Mouse (Mus musculus) T-helper 1 cell (primary cell): ENCODE measurements around the gene Kcnd3.

Experiments used
- in situ Hi-C: fragments of 300-600 bp; cut with MboI, MseI; formaldehyde crosslinking; loops from one replicate; pipeline ENCODE4 v1.15.1; 2025; ENCODE audit warnings: high pct_unique_total_duplicates

The Kcnd3 gene

GRCm38 (mm10) chr3:105451627-105452555, at the start of gene Kcnd3:
Gene Kcnd3 (plus strand): TSS chr3:105452330.
- in situ Hi-C loops: no loop called here

GRCm38 (mm10) chr3:105402676-105403075, 49.5 kb upstream of the Kcnd3 start:
- in situ Hi-C loops: no loop called here

DNA sequence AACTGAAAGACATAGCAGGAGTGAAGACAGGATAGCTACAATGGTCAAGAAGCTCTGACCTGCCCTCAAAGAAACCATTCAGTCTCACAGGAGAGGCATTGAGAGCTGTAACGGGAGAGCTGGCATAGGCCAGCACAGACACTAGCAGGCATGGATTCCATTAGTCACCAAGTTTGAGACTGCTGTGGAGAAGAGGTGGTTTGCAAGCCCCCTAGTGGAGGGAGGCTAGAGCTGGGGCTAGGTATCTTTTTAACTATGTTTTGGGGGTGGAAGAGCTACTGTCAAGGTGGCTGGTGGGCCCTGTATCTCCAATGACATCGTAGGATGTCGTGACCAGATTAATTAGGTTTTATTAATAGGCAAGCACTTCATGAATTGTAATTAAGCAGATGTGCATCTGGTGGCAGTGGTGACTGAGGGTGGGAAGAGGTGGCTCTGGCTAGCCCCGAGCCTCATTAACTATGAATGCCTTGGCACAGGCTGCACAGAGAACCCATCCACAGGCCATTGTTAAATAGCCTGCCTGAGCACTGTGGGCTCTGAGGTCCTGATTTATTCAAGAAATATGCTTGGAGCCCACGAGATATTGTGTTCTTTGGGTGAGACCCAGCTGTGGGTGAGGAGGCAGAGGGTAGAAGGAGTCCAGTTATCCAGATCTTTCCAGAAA, 48.6 kb upstream of the Kcnd3 start:
- in situ Hi-C loops: no loop called here

GRCm38 (mm10) chr3:105404077-105404446, 48.1 kb upstream of the Kcnd3 start:
- in situ Hi-C loops: no loop called here

DNA sequence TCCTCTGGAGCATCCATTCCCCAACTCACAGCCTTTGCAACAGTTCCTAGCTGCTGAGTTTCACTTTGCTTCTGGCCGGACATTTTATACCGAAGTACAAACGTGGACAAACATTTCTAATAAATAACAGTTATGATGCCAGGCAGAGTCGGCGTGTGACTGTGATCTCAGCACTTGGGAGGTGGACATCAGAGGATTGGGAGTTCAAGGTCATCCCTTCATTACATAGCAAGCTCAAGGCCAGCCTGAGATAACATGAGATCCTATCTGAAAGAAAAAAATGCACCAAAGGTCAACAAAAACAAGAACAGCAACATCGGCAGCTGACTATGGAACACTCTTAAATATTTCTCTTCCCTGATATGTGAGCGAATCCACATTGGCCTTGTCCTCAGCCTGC, 46.6 kb upstream of the Kcnd3 start:
- in situ Hi-C loops: no loop called here

DNA sequence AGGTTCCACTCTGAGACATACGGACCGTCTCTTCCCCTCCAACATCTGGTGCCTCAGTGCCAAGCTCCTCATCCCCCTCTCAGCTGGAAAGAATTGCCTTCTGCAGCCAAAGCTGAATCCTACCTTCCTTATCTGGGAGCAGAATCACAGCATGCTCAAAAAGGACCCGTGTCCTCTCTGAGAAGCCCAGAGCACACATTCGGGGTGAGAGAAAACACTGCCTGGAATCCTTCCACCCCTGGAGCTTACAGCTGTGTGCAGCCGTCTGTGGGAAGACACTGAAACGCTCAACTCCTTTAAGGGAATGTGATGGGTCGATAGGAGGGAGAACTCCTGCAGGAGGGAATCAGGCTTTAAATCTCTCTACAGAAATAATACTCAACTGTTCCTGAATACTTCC, 46.1 kb upstream of the Kcnd3 start:
- in situ Hi-C loops: no loop called here

- in situ Hi-C loops: no loop called here
Measured at GRCm38 (mm10) chr3:105408211-105408610, 43.9 kb upstream of the Kcnd3 start.

DNA sequence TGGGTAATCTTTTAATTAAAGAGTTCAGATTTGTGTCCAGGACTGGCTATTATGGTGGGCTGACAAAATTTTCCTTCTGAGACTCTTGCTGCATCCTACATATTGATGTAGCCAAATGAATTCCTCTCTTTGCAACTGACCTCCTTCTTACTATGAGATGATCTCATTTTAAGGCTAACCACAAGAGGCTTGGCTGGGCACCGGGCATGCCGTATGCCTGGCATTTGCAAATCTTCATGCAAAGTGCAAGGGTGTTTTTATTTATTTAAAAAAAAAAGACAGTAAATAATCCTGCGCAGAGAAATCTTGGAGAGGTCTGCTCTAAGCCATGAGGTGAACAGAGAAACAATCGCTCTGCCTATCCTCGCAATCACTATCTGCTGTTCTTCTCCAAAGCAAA, 41.3 kb upstream of the Kcnd3 start:
- in situ Hi-C loops: no loop called here

- in situ Hi-C loops: no loop called here
Measured at GRCm38 (mm10) chr3:105411776-105412175, 40.4 kb upstream of the Kcnd3 start.

- in situ Hi-C loops: no loop called here
Measured at GRCm38 (mm10) chr3:105412229-105412628, 39.9 kb upstream of the Kcnd3 start.

DNA sequence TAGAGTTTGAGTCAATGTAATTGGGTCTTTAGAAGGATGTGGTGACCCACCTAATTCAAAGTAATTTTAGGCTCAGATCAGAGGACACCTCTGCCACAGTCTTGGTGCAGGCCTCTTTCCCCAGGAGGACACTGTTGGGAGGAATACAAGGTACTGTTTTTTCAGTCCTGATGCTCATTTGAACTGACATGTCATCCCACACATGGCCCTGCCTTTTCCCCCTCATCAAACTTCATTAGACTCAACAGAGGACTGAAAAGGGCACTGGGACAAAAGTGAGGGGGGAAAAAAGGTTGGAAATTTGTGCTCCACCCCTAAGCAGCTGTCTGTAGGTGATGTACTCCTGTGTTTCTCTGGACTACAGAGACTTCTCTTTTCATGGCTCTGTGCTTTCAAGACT, 39.4 kb upstream of the Kcnd3 start:
- in situ Hi-C loops: no loop called here

DNA sequence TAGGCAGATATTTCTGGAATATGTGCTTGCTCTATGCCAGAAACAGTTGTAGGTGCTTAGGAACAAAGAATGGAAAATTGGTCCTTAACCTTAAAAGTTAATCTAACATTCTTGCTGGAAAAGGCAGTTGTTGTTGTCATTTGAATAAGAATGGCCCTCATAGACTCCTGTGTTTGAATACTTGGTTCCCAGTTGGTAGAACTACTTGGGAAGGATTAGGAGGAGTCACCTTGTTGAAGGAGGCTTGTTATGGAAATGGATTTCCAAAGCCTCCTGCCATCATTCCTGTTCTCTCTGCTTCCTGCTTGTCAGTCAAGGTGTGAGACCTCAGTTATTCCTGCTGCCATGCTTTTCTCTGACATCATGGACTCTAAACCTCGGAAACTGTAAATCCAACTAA, 33.7 kb upstream of the Kcnd3 start:
- in situ Hi-C loops: no loop called here

GRCm38 (mm10) chr3:105422391-105422790, 29.7 kb upstream of the Kcnd3 start:
- in situ Hi-C loops: no loop called here

DNA sequence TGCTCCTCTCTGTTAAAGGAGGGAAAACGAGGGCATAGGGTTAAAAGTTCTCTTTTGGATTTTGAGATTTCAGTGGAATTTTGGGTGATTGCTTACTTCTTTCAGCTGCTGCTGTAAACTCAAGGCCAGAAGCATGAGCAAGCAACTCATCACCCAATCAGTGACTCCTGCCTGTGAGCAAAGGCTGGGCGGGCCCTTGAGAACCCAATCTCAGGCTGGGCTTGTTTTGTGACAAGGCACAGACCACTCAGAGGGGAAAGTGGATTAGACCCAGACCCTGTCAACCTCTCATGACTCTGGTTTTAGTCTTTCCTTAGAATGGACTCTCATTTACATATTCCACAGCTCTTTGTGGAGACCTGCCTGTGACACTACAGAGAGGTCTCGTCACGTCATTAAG, 28.7 kb upstream of the Kcnd3 start:
- in situ Hi-C loops: no loop called here

- in situ Hi-C loops: no loop called here
Measured at GRCm38 (mm10) chr3:105428586-105428985, 23.5 kb upstream of the Kcnd3 start.

GRCm38 (mm10) chr3:105436383-105436782, 15.7 kb upstream of the Kcnd3 start:
- in situ Hi-C loops: loop anchor here (10.0 kb wide), 1 partner anchor 478 kb away; no protein-coding TSS in a partner anchor

DNA sequence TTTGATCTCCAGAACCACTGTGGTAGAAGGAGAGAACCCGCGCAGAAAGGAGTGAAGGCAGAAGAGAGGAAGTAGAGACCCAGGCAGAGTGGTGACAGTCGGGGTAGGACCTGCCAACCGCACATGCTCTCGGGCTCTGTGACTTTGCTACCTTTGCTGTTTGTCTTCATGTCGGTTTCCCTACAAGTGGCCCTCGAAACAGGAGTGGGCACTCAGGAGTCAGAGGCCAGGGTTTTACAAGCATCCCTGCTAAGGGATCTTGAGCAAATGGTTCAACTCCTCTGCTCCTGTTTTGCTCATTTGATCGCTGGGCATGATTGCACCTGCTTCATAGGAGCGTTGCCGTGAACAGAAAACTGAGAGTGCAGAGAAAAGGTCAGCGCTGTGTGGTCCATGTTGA, 15.2 kb upstream of the Kcnd3 start:
- in situ Hi-C loops: loop anchor here (10.0 kb wide), 1 partner anchor 478 kb away; no protein-coding TSS in a partner anchor

- in situ Hi-C loops: no loop called here
Measured at GRCm38 (mm10) chr3:105440873-105441495, 11.1 kb upstream of the Kcnd3 start.

DNA sequence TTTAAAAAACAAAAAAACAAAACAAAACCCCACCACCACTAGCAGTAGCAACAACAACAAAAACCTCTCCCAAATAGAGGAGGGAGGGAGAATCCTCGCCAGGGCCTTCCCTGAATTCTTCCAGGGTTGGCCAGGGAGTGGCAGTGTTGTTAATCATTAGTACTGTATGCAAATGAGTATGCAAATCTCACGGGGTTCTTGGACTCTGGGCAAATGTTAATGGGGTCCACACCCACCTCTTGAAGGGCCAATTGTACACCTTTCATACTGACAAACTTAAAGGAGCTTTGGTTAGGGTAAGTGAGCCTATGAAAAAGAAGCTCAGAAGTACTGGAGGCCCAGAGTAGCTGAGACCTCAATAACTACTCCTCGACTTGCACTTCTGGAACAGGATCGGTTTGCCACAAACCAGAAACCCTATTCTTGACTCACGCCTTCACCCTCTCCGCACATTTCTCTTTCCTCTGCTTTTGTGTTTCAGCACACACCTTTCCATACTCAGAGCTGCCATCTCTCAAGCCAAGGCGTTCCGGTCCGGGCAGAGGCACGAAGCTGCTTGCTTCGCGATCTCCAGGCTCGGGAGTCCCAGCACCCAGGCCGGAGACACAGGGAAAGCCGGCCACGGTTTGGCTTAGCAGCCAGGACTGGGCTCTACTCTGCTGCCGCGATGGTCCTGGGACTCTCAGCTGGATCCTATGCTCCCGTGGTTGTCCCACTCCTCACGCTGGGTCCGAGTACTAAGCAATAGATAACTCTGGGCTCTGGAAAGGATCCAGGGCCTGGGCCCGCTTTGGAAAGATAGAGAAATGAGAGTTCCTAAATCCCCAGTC, 1.3 kb upstream of the Kcnd3 start:
- in situ Hi-C loops: no loop called here

- in situ Hi-C loops: no loop called here
Measured at GRCm38 (mm10) chr3:105452556-105453213, 555 bp downstream of the Kcnd3 start.
